Mouse (Mus musculus): ENCODE data around the gene B230104I21Rik. TPM values are rescaled to one million over a fixed set of nuclear protein-coding genes. Genes with fewer than 3 reads are reported as not detected.

B230104I21Rik gene
- polyA plus RNA-seq, 1 experiment from 2014 or later, result not detected

DNA sequence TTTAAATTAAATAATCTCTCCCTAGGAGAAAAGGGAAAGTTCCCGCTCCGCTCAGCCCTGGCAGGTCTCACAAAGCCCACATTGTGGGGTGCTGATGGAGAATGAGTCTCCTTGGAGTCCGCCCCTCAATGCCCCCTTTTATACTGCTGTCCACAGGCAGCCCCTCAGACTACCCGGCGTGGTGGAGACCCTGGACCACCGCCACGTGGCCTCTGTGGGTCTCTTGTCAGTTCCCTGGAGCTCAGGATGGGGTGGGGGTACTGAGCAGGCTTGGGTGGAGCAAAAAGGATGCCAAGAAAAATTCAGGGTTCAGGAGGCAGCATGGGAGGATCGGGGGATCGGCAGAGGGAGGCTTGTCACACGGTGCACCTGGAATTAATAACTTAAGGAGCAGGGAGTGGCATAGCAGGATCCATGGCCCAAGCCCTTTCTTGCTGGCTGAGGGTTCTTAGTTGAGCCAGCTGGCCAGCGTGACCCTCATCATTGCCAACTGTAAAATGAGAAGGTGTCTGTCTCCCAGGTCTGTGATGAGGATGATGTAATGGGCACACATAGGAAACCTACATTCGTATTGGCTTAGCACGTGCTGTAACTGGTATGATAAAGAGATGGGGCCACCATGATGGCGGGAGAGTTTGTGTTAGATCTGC lies 60.9 kb downstream of the B230104I21Rik start:
- no peak overlapping the region for H3K27ac ChIP-seq
- 74% methylated on average over 14 of the region's 14 CpGs for whole genome bisulfite sequencing (ENCODE audit: insufficient replicate concordance)
- H3K4me2 ChIP-seq, result no peak overlapping the region

More for the DNA sequence above, 60.9 kb downstream of the B230104I21Rik start:
- Histone ChIP-seq H3K27me3 (no peaks in the 10 kb centered on the region), H3K9ac (no peak overlapping the region), H3K4me1 (replicated peaks) (peaks cover 18% of the 10 kb centered on the region), H3K4me3 (replicated peaks) (no peak overlapping the region), H3K36me3 (no peaks in the 10 kb centered on the region), H3K9me3 (replicated peaks) (no peaks in the 10 kb centered on the region)
- DNase-seq (no peak), ATAC-seq (ENCODE audit: low read depth) (no peak)

Other genes with a start within 250 kb of the B230104I21Rik start
- 0.17 TPM in 1 of 2 replicates, not detected in the other for gene Trp73, start 195.9 kb upstream of the B230104I21Rik start, polyA plus RNA-seq (2015; fragmentation: Nextera tagmentation; extraction: Ambion mirVana)
- gene Wrap73, start 193.8 kb upstream of the B230104I21Rik start, polyA plus RNA-seq (2015; fragmentation: Nextera tagmentation; extraction: Ambion mirVana), result 26.9 and 29.9 TPM in 2 replicates
- 138 and 145 TPM in 2 replicates for gene Tprgl, start 175.5 kb upstream of the B230104I21Rik start, polyA plus RNA-seq (2015; fragmentation: Nextera tagmentation; extraction: Ambion mirVana)
- 1.5 and 1.6 TPM in 2 replicates for gene Megf6, start 165.4 kb upstream of the B230104I21Rik start, polyA plus RNA-seq (2015; fragmentation: Nextera tagmentation; extraction: Ambion mirVana)
- gene Arhgef16, start 34.5 kb upstream of the B230104I21Rik start, polyA plus RNA-seq (2015; fragmentation: Nextera tagmentation; extraction: Ambion mirVana), result 4.2 and 5.0 TPM in 2 replicates